Mouse (Mus musculus) left cerebral cortex, postnatal 14 days (tissue): ENCODE data around the gene Rbl1. TPM values are rescaled to one million over a fixed set of nuclear protein-coding genes. Genes with fewer than 3 reads are reported as not detected.
A peak's percentile ranks its signal among the peaks of the same experiment; 100 is the strongest.

Source experiments
- DNase-seq, 2 experiments: peaks; one replicate each; pipeline ENCODE4 v3.0.0; 2021 to 2022; ENCODE audit warnings: low spot score in 2 of 2, mixed read lengths in 1 of 2
- intact Hi-C: fragments of 180-260 bp; cut with DNase I; formaldehyde crosslinking; loops from one replicate; pipeline ENCODE4 v1.15.1; 2025
- total RNA-seq, 2 experiments: library from RNA; stranded (reverse); gene quantifications; 2 replicates each; pipeline ENCODE4 v1.2.3; 2021

The Rbl1 gene
- total RNA-seq, 2 experiments from 2014 or later = 1.7 to 1.8 TPM

GRCm38 (mm10) chr2:157104454-157104853 is 99.9 kb downstream of the Rbl1 start:
- intact Hi-C loops = no loop called here
- DNase-seq = no peak

- DNase-seq = no peak
- intact Hi-C loops = no loop called here
Measured at GRCm38 (mm10) chr2:157102256-157102655, 102.1 kb downstream of the Rbl1 start.

GRCm38 (mm10) chr2:157101650-157102049 is 102.7 kb downstream of the Rbl1 start:
- DNase-seq = peak in 1 of 2 experiments; percentile 52
- intact Hi-C loops = no loop called here

- no peak for DNase-seq
- intact Hi-C loops = no loop called here
Measured at GRCm38 (mm10) chr2:157100319-157100605, 104.1 kb downstream of the Rbl1 start.

GRCm38 (mm10) chr2:157099532-157100318 is 104.6 kb downstream of the Rbl1 start:
- DNase-seq = no peak
- intact Hi-C loops = loop anchor here (5.0 kb wide), 2 partner anchors 67 to 222 kb away; no protein-coding TSS in a partner anchor

Other genes starting within 250 kb of the Rbl1 start
- 100 to 1,000 TPM; 569 to 619 TPM for gene Ndrg3, start 212.5 kb downstream of the Rbl1 start, total RNA-seq
- 1 to 10 TPM; 5.2 to 5.5 TPM for gene Dsn1, start 197.4 kb downstream of the Rbl1 start, total RNA-seq
- 10 to 100 TPM; 38.8 to 41.1 TPM for gene Soga1, start 125.3 kb downstream of the Rbl1 start, total RNA-seq
- not detected for gene Tldc2, start 117.5 kb downstream of the Rbl1 start, total RNA-seq
- gene Samhd1, start 69.3 kb downstream of the Rbl1 start, total RNA-seq = 10 to 100 TPM; 12.0 to 14.1 TPM
- gene Rpn2, start 74.5 kb upstream of the Rbl1 start, total RNA-seq = 100 to 1,000 TPM; 132 to 133 TPM
- gene Mroh8, start 75.0 kb upstream of the Rbl1 start, total RNA-seq = 1 to 10 TPM in 1 of 2 experiments, under 1 TPM in 1; 0.85 to 1.3 TPM
- gene Ghrh, start 143.0 kb upstream of the Rbl1 start, total RNA-seq = not detected
- 10 to 100 TPM; 74.4 to 80.6 TPM for gene Manbal, start 163.1 kb upstream of the Rbl1 start, total RNA-seq
- 100 to 1,000 TPM; 100 to 104 TPM for gene Src, start 213.9 kb upstream of the Rbl1 start, total RNA-seq